Mouse (Mus musculus): ENCODE data around the gene Wt1.

Wt1 gene

DNA sequence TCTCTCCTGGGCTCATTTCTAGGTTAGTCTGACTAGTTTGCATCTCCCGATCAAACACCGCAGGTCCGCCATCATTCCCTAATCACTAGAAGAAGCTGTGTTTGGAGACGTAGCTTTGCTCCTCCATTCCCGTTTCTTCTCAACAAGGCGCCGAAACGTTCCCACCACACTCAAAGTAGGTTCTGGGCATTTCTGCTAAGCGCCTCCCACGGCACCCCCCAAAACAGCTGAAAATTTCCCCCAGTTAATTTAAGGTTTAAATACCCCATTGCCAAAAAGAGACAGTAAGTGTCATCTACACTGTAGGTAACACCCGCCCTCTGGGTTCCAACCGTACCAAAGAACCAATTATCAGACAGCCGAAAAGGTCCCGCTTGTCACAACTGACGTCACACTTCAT is 688 bp upstream of the Wt1 start:
- no peak for DNase-seq (ENCODE audit: low spot score in 2 of 2)

DNA sequence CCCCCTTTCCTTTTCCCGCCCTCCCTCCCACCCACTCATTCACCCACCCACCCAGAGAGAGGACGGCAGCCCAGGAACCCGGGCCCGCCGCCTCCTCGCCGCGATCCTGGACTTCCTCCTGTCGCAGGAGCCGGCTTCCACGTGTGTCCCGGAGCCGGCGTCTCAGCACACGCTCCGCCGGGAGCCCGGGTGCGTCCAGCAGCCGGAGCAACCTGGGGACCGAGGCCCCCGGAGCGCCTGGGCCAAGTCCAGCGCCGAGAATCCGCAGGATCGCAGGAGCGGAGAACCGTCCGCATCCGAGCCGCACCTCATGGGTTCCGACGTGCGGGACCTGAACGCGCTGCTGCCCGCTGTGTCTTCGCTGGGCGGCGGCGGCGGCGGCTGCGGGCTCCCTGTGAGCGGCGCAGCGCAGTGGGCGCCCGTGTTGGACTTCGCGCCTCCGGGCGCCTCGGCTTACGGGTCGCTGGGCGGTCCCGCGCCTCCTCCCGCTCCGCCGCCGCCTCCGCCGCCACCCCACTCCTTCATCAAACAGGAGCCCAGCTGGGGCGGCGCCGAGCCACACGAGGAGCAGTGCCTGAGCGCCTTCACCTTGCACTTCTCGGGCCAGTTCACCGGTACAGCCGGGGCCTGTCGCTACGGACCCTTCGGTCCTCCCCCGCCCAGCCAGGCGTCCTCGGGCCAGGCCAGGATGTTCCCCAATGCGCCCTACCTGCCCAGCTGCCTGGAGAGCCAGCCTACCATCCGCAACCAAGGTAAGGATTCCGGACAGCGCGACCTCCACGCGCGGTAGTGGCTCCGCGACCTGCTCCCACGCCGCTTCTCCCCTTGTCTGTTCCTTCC is 582 bp downstream of the Wt1 start:
- DNase-seq (ENCODE audit: low spot score in 2 of 2): no peak

DNA sequence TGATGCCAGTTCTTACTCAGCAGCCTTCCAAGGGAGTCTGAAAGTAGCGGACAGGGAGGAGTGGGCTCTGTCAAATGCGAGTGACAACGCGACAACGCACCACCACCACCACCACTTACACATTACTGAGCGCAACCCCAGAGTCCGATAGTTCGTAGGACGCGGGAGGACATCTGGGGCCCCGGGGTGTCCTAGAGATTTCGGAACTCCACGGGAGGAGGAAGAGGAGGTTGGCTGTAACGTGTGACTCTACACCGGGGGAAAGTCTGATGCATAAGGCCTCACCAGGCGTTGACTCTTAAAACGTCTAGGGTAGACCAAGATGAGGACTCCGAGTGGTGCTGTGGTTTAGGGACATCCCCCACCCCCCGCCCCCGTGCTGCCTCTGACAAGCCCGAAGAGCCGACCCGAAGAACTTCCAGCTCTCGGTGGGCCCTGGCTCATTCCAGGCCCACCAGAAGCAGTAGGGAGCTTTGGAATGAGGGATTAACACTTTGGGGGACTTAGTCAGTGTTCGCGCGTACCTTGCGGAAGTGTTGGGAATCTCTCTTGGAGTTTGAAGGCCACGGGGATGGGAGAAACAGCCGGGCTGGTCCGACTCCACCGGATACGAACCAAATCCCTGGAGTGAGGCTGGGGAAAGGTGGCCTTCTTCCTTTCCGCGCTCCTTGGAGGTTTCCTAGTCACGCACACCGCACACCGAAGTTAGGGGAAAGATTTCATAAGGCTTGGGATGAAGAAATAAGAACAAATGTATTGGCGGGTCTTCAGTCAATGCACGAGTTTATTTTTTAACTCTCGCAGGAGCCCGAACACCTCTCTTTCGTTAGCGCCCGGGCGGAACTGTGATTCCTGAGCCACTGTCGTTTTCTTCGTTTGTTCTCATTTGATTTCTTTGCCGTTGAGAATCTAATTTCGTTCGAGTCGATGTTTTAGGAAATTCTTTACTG is 1.5 kb downstream of the Wt1 start:
- DNase-seq (ENCODE audit: low spot score in 2 of 2): no peak

DNA sequence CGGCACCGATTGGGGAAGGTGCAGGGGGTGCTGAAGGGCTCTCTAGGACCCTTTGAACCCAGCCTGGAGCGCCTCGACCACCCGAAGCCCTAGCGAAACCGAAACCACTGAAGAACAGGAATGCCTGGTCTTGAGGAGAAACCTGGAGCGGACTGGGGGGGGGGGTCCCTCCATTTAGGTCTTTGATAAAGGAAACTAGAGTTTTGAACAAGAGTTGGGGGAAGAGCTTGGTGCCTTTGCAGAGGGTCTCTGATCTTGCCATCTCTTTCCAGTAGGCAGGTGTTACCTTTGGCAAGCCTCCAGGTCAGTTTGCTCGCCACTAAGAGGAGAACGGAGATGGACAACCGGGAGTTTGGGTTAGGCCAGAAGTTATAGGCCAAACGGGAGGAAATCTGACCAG is 2.2 kb downstream of the Wt1 start:
- no peak for DNase-seq (ENCODE audit: low spot score in 2 of 2)

DNA sequence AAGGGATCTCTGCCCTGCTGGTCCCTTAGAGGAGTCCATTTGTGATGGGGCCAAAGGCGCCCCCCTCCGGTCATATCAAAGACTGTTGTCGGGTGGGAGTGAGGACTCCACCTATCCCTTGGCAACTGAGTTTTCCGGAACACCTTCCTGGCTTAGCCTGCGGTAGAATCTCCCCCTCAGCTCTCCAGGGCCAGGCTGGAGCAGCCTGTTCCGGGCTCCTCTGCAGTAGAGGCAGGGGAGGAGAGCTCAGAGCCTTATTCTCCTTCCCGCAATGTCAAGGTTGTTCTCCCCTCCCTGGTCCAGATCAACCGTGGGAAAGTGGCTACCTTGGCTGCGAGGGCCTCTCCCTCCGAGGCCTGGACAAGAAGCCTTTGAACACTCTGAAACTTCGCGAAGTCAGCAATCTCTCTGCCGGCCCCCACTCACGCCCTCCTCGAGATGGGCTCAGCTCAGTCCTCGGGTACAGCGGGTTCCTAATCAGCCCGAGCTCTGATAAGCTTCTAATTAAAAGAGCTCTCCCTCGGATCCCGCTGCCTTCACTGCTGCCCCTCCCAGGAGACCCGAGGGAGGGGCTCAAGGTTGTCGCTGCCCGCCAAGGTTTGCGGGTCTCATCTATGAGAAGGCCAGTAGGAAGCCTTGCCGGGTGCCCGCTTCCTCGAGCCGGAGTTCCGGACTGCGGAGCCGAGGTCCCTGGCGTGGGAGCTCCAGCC is 4.2 kb downstream of the Wt1 start:
- DNase-seq (ENCODE audit: low spot score in 2 of 2): no peak

DNA sequence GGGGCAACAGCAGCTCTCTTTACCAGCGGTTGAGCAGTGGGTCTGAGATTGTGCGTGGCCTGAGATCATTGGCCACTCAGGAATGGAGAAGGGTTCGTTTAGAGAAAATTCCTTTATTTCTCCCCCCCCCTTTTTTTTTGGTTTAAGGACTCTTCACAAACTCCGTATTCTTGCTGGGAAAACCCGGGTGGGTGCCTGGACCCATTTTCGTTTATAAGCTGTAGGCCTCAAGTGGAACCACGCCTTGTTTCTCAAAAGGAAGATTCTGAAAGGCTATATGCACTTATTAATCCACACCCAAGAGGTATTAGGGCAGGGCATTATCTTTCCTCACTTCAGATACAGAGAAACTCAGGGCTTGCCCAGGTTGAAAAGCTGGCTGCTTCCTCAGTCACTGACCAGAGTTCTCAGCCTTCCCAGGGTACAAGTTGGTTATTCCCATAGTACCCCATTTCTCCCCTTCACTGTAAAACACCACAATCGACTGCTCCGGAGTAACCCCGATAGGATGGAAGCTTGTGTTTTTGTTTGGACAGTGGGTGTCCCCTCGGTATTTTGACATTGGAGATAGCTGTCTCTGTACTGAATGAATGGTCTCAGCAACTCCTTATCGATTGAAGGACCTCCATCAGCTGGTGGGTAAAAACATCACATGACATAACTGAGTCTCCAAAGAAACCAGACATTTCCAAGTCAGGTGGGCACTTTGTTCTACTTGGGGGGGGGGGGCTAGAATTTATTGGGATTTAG is 4.9 kb downstream of the Wt1 start:
- no peak for DNase-seq (ENCODE audit: low spot score in 2 of 2)

DNA sequence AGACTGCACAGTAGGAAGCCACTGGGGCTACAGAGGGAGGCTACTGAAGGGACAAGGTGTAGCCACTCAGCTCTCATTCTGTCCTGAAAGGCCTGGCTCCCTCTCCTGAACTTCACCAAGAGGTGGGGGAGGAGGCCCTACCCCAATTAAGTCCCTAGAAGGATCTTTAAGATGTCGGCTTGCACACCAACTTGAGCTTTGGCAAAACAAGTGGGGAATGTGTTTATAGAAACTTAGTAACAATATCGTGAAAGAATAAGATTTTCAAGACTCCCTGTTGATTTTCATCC is 5.4 kb downstream of the Wt1 start:
- no peak for DNase-seq (ENCODE audit: low spot score in 2 of 2)

DNA sequence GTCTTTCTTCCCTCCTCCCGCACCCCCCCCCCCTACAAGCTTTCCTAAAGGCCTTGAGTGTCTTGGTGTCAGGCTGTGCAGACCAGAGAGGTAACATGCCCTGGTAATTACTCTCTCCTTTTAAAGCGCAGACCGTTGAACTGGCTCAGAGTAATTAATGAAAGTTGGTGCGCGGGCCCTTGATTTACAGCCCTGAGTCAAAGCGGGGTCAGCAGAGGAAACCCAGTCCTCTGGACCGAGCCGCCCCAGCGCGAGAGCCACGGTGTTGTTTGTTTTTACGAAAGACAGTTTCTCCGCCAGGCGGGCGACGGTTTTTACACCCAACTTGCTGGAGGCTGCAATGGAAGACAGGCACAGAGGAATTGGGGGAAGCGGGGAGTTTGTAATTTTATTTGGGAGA is 6.0 kb downstream of the Wt1 start:
- no peak for DNase-seq (ENCODE audit: low spot score in 2 of 2)

DNA sequence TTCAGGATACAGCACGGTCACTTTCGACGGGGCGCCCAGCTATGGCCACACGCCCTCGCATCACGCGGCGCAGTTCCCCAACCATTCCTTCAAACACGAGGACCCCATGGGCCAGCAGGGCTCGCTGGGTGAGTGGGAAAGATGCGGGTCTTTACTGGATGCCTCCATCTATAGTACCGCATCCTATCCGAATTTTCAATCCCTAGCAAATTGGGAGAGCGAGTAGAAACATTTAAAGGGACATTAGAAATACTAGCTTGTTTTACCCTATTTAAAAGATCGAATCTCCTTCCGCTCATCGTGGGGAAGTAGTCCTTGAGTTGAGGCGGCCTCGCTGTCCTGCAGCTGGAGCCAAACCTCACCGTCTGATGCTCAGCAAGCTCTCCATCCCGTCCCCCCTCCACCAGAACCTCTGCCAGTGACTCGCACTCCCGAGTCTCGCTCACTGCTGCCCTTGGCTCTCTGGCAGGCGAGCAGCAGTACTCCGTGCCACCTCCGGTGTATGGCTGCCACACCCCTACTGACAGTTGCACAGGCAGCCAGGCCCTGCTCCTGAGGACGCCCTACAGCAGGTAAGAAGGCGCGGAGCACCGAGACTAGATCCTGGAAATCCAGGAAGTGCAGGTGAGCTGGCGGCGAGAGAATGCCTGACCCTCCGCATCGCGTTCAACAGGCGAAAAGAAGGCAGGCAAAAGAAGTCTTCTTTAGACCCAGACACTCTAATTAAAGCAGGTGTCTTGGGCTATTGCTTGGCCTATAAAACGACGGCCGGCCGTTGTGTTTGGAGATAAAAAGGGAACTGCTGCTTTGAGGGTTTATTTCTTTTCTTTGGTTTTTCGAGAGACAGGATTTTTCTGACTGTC is 6.8 kb downstream of the Wt1 start:
- no peak for DNase-seq (ENCODE audit: low spot score in 2 of 2)

DNA sequence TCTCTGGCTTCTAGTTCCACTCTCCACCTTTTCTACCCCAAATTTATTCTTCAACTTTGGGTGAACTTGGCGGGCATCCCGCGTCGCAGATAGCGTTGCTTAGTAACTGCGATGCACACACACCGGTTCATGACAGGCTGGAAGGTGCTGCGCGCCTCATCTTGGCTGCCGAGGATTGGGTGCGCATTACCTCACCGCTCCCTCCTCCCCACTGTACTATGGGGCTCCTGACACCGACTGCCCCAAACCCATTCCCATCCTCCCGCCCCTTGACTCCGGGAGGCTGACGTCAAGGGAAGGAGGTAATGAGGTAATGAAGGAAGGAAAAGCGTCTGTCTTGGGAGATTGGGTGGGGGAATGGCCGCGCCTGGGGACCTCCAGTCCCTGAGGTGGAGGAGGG is 8.0 kb downstream of the Wt1 start:
- no peak for DNase-seq (ENCODE audit: low spot score in 2 of 2)

DNA sequence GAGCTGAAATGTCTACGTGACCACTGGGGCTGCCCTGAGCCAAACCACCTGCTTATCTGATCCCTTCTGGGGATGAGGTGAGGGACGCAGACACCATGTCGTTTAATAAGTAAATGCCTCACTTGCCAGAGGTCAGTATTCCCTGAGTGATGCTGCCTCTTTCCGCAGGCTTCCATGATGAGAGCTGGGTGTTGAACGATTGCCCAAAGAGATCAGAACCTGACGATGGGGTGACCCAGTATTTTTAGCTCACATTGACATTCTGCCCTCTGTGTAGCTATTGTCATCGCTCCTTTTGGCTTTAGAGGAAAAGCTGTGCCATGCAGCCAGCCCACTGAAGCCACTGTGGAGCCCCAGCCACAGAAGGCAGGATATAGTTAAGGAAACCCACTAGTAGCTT is 13.1 kb downstream of the Wt1 start:
- DNase-seq (ENCODE audit: low spot score in 2 of 2): no peak

DNA sequence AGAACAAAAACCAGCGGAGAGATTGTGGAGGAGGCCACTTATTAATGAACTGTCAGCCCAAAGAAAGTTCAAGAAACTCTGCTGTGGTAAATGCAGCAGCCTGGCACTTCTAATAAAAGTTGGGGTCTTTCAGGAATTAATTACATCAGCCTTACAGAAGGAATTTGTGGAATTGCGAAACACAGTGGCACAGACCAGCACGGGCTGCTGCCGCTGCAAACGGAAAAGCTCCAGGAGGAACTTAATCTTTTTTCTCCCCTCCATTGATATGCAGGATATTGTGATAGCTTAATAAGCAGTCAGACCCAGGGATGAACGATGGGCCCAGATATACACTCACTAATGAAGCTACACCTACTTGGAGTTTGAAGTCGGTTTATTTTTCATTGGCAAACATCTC is 15.0 kb downstream of the Wt1 start:
- no peak for DNase-seq (ENCODE audit: low spot score in 2 of 2)

DNA sequence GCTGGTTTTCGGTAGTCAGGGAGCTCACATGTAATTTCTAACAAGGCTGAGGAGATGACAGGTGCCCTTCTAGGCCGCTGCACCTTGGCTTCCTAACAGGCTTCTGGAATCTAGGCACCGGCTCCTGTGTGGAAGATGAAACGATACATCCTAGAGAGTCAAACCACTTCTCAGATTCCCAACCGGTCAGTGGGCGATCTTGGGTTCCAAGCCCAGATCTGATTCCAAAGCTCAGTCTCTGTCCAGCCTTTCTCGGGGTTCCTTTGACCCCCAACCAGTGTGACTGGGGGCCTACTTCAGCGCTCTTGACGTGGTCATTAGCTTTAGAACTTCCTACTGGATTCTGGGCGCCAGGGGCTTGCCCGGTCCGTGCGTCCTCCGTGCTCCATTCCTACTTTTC is 17.4 kb downstream of the Wt1 start:
- no peak for DNase-seq (ENCODE audit: low spot score in 2 of 2)

DNA sequence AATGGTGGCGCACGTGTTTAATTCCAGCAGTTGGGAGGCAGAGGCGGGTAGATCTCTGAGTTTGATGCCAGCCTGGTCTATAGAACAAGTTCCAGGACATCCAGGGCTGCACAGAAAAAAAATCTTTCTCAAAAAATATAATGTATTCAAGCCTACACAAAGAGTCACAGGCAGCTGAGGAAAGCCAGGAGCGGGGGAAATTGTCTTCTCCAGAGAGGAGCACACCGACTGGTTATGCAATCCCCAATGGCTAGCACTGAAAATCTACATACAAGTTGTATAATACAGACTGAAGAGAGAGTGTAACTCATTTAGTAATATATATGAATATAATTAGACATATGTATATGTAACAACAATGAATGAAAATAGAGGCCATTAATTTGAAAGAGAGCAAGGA is 25.2 kb downstream of the Wt1 start:
- no peak for DNase-seq (ENCODE audit: low spot score in 2 of 2)

DNA sequence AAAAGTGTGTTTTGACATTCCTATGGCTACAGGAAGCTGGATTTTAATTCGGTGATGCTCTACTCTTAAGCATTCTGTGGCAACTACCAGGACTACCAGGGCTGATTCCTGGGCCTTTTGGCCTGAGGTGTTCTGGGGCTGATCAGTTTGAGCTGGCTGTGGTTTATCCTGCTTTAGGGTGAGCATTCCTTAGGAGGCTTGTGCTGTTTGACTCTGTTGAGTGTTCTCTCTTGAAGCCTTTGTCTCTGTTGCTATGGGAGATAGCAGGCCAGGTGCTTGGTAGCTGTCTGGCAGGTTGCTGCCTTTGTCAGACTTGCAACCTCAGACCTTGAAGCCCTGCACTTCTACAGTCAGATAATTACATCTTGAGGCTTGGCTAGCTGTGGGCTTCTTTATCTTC is 26.7 kb downstream of the Wt1 start:
- DNase-seq (ENCODE audit: low spot score in 2 of 2): no peak

DNA sequence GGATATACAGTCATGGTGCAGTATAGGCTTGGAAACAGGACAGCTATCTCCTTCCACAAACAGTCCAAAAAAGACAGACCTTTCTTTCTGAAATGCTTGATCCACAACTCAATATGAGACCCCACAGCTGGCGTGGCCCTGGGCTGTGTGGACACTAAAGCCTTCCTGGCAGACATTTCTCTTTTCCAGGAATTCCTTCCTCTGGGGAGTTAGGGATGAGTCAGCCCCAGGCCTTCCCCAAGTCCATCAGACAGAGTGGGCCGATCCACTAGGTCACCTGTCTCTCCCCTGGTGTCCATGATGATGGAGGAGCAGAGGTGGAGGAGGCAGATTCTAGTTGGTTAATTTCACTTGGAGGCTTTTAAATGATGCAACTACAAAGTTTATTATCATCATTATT is 34.6 kb downstream of the Wt1 start:
- no peak for DNase-seq (ENCODE audit: low spot score in 2 of 2)

DNA sequence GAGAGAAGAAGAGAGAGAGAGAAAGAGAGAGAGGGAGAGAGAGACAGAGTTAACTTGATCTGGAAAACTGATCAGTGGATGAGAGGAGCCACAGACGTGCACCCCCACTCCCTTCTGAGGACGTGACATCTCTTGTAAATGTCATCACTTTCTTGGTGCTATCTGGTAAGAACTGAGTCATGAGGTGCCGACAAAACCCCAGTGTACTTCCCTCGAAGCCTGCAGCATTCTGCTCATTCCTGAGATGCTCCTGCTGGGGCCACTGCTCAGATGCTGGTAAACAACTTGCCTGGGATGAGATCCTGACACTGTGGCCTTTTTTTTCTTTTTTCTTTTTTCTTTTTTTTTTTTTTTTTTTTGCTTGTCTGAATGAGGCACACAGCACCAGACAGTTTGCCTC is 36.4 kb downstream of the Wt1 start:
- no peak for DNase-seq (ENCODE audit: low spot score in 2 of 2)

DNA sequence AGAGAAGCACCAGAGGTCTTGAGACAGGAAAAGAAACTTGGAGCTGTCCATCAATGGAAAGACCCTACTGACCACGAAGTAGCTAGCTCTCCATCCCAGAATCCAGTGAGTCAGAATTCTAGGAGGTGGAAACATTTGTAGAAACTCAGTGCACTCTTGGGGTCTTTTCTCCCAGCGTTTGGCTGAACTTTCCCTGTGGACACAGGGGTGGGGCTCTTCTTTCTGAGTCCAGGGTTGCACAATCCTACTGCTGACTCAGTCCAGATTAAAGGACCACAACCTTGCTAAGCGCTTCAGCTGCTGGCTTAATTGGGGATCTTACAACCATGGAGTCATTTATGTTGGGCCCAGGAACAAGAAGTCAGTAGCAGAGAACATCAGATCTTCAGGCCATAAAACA is 41.8 kb downstream of the Wt1 start:
- DNase-seq (ENCODE audit: low spot score in 2 of 2): no peak

DNA sequence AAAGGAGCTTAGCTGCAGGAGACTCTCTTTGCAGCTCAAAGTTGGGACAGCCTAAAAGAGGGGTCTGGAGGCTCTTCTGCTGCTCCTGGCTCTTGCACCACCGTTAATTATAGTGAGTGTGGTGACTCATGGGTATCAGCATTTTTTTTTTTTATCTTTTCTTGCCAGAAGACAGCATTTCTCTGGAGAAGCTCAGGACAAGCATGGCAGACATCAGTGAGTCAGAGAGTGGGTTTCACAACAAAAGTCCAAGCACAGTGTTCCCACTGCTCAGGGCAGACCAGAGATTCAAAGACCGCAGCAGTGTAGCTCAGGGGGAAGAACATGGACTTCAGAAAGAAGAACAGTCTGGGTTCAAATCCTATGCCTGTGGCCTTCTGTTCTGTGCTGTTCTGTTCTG is 47.9 kb downstream of the Wt1 start:
- DNase-seq (ENCODE audit: low spot score in 2 of 2): no peak

DNA sequence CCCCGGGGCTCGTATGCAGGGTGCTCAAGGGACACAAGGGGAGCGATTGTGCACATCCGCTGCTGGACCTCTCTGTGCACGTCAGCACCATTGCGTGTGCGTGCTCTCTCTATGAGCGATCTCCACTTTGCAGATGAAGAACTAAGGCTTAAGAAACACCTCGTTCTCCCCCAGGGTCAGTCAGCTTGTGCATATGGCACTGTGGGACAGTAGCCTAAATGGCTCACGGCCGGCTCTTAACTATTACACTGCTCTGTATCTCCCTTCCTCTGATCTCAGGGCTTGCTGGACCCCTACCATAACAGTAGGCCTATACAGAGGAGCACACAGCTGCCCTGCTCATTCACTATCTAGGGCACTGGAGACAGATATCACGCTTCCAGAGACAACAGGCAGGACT is 52.5 kb downstream of the Wt1 start:
- no peak for DNase-seq (ENCODE audit: low spot score in 2 of 2)

DNA sequence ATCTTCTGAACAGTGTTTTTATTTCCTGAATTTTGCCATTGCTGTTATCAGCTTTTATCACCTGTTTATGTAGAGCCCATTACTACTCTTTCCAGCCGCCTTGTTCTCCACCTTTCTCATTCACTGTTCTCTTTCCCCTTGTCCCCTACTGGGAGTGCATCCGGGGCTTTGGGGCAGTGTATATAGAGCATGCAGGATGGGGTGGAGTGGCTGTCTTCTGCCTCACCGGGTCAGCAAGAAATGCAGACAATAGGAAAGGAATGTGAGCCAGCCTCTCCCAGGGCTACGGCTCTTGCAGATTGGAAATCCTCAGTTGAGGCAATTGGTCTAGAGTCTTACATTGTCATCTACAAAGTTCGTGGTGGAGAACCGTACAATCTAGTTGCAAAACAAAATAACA is 56.2 kb downstream of the Wt1 start:
- no peak for DNase-seq (ENCODE audit: low spot score in 2 of 2)
